Mouse (Mus musculus): ENCODE measurements around the gene Nlrc5.

Nlrc5 gene

GRCm38 (mm10) chr8:94566446-94567158, 132.4 kb downstream of the Nlrc5 start:
- DNase-seq (ENCODE audit: low spot score in 2 of 2): no peak

GRCm38 (mm10) chr8:94567159-94567849, 133.1 kb downstream of the Nlrc5 start:
- DNase-seq (ENCODE audit: low spot score in 2 of 2): no peak

GRCm38 (mm10) chr8:94568098-94568497, 133.9 kb downstream of the Nlrc5 start:
- no peak for DNase-seq (ENCODE audit: low spot score in 2 of 2)

- no peak for DNase-seq (ENCODE audit: low spot score in 2 of 2)
These were observed 135.3 kb downstream of the Nlrc5 start for GRCm38 (mm10) chr8:94569419-94569818.

- DNase-seq (ENCODE audit: low spot score in 2 of 2): no peak
These were observed 137.7 kb downstream of the Nlrc5 start for GRCm38 (mm10) chr8:94571896-94572295.

- peak; percentile 65 to 71 for DNase-seq (ENCODE audit: low spot score in 2 of 2)
These were observed 140.2 kb downstream of the Nlrc5 start for GRCm38 (mm10) chr8:94574159-94574907.

- DNase-seq (ENCODE audit: low spot score in 2 of 2): no peak
These were observed 141.0 kb downstream of the Nlrc5 start for GRCm38 (mm10) chr8:94575148-94575547.
